Mouse (Mus musculus) C2C12 (cell line): Measurements from ENCODE around the gene Tfr2.

Experiments used
- CTCF ChIP-seq: IDR thresholded peaks from one replicate; pipeline ENCODE4 v1.5.1; 2011; ENCODE audit not compliant: control insufficient read depth, insufficient read depth, insufficient read length
- FOSL1 ChIP-seq: IDR thresholded peaks from one replicate; pipeline ENCODE4 v1.8.0; 2011; ENCODE audit warnings: mild to moderate bottlenecking, low read length; ENCODE audit not compliant: poor library complexity, insufficient read depth, severe bottlenecking
- MAX ChIP-seq: IDR thresholded peaks from one replicate; pipeline ENCODE4 v1.6.1; 2011; ENCODE audit warnings: mild to moderate bottlenecking, control low read depth
- MYOD1 ChIP-seq: IDR thresholded peaks from one replicate; pipeline ENCODE4 v1.6.1; 2011; ENCODE audit warnings: low read depth; ENCODE audit not compliant: control insufficient read depth, insufficient read length
- MYOG ChIP-seq: IDR thresholded peaks from one replicate; pipeline ENCODE4 v1.6.1; 2011; ENCODE audit not compliant: control insufficient read depth, insufficient read length; ENCODE audit errors: extremely low read depth
- USF1 ChIP-seq: IDR thresholded peaks from one replicate; pipeline ENCODE4 v1.6.1; 2011; ENCODE audit warnings: low read depth, mild to moderate bottlenecking, control low read depth, moderate library complexity

- TF ChIP-seq CTCF (no peak), MAX (no peak), FOSL1 (no peak), USF1 (no peak), MYOD1 (no peak), MYOG (no peak)
Observed at GRCm38 (mm10) chr5:137530588-137531413, 38.8 kb upstream of the Tfr2 start.
